Mouse (Mus musculus) urinary bladder, postnatal 4 days (tissue): ENCODE results near the gene Pan2.
A peak's percentile ranks its signal among the peaks of the same experiment; 100 is the strongest.
"Not testable (repeated sequence)": the region's sequence is repeated elsewhere in the genome, so short reads cannot be mapped to it uniquely, and the experiment has no call there.

Experiments
- DNase-seq, 2 experiments: peaks; one replicate each; pipeline ENCODE4 v3.0.0; 2021 to 2022; ENCODE audit warnings: low spot score in 2 of 2

Gene Pan2

DNA sequence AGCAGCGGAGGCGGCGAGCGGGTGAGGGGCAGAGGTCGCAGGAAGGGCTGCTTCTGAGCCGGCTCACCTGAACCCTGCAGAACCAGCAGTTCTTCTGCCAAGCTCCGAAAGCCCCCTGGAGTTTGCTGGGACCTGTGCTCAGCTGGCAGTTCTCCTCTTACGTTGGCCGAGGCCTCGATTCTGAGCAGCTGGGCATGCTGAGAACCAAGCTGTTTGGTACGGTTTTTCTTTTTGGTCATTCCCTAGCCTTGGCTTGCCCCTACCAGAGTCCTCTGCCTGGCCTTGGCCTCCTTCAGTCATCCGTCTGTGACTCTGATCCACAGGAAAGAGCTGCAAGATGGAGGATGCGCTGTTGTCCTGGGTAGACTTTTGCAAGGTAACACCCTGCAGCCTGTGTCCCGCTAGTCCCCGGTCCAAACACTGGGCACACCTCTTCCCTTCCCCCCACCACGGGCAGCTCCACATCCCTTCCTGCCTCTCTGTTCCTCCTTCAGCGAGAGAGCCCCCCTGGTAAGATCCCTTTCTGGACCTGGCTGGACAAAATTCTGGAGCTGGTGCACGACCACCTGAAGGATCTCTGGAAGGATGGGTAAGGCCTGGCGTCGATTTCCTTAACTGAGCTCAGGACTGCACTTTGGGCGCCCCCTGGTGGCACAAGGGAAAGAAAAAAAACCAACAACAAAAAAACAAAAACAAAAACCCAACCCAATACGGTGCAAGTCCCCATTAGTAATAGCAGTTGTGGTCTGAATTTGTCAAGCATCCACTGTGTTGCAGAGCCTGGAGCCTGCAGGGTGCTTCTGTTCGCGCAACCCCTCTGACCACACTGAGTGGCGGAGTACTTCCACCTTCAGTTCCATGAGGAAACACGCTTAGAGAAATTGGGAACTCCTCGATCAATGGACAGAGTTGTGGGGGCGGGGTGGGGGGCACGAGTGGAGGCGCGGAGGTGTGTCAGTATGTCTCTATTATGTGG, 19.2 kb upstream of the Pan2 start:
- peak; percentile 42 to 71 for DNase-seq

DNA sequence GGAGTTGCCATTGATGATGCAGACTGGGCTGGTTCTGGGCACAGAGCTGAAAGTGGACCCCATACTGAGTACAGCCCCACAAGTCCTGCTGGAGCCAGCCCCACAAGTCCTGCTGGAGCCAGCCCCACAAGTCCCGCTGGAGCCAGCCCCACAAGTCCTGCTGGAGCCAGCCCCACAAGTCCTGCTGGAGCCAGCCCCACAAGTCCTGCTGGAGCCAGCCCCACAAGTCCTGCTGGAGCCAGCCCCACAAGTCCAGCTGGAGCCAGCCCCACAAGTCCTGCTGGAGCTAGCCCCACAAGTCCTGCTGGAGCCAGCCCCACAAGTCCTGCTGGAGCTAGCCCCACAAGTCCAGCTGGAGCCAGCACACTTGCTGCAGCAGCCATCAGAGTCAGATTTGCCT, 12.5 kb upstream of the Pan2 start:
- DNase-seq = not testable (repeated sequence)

DNA sequence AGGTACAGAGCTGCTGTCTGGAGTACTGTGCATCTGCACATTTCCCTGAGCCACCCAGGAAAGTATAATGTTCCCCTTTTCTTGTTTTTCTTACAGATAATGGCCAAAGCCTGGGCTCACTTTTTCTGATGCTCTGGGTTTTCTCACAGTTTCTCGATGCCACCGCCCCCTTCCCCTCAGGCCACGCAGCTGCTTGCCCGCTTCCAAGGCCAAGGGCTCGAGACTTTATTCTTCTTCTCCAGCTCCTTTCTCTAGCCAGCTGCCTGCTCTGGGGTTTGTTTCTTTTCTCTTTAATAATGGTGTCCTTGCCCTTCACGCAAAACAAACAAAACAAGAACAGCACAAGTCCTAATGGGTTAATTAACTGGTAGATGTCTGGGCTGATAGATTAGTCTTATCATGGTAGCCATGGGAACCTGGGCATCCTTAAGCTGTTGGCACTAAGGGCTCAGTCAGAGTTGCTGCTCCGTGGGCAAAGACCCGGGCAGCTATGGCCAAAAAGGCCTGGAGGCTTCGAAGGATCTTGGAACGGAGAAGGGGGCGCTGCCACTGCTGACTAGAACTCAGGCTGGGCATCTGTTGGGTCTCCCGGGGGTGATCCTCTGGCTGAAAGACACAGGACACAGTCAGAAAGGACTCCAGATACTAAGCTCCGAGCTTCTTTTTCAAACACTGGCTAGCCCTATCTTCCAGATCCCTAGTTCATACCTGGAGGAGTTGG, 6.6 kb upstream of the Pan2 start:
- DNase-seq = no peak

DNA sequence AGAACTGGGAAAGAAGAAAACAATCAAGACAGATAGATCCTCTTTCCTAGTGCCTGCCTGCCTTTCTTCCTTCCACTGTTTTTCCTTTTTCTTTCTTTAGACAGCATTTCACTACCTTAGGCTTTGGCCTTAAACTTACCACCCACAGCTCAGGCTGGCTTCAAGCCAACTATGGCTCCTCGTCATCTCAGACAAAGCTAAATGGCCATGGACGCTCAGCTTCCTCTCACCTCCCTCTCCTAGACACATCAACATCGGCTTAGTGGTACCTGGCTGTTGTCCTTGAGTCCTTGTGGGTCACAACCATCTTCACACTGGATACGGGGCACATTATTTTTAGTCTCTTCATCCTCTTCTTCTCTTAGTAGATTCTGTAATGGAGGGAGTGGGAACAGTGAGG, 5.9 kb upstream of the Pan2 start:
- DNase-seq = no peak

DNA sequence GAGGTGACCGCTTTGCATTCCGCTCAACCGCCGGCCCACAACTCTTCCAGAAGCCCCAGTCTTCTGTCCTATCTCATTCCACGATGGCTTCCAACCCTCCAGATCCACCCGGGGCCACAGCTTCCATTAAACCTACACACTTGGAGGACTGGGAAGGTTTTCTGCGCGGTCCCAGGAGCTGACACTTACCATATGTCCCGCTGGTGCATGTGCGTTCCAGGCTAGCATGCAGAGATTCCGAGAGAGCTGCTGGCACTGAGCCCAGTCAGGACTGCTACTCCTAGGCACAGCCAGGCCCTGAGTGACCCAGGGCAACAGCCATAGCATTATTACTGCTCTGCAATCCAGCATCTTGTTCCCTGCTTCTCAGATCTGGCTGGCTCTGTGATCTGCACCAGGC, 5.5 kb upstream of the Pan2 start:
- DNase-seq = peak in 1 of 2 experiments; percentile 70

DNA sequence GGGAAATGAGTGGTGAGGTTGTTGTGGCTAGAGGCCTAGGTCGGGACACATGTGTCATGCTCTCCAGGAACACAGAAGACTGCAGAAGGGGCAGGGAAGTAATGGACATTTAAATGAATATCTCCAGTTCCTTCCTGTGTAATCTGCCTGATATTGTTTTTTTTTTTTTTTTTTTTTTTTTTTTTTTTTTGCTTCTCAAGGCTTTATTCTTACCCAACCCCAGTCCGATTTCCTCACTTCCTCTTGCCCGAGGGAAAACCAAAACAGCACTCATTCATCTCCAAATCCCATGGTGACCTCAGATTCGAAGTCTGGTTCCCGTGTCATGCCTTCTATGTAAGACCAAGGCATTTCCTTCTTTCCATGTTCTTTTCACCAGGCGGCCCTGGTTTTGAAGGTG, 4.9 kb upstream of the Pan2 start:
- no peak for DNase-seq

DNA sequence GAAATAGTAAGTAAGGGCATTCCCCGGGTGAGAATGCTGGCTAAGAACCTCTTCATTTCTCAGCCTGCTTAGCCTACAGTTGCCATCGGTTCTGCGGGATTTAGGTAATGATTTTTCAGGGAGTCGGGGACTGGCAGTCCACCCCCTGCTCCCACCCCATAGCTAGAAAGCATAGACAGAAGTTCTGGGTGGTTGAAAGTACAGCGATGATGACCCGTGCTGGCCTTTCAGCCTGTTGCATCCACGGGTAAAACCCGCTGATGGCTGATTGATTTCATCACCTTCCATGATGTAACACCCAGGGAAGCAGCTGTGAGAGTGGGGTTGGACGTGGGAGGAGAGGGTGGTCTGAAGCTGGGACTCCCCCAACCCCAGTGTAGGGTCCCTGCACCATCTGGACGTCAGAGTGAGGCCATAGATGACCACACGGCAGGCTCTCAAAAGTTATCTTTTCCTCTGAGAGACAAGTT, 4.4 kb upstream of the Pan2 start, which contains the start of gene Il23a:
TSS of gene Il23a (minus strand) at position 51 of the 470 bp plus-strand sequence.
- no peak for DNase-seq

DNA sequence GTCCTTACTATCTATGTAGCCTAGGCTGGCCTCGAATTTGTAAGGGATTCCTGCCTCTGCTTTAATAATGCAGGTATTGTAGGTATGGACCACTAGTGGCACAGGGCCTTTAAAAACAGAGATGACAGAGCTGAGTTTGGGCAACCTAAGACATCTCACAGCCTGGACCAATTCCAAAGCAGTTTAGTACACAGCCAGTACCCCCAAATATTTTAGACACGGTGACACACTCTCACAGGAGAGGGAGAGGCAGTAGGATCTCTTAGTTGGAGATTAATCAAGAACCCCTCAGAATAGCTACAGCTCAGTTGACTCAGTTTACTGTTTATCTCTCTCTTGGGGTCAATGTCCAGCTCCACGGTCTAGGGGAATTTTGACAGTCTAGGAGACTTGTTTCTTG, 778 bp upstream of the Pan2 start:
- no peak for DNase-seq

DNA sequence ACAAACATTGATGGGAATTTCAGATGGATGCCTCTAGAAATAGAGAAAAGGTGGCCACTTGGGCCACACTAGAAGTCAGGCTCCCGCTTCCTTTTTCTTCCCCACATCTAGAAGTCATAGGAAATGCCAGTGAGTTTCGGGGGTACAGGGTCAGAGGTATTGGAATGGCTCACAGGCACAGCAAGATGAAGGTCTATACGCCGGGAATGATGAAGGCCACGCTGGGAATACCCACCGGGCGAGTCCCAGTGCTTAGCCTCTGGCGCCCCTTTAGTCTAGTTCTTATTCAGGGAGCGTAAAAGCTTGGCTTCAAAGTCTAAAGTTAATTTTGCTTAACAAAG, 380 bp upstream of the Pan2 start:
- DNase-seq = no peak

DNA sequence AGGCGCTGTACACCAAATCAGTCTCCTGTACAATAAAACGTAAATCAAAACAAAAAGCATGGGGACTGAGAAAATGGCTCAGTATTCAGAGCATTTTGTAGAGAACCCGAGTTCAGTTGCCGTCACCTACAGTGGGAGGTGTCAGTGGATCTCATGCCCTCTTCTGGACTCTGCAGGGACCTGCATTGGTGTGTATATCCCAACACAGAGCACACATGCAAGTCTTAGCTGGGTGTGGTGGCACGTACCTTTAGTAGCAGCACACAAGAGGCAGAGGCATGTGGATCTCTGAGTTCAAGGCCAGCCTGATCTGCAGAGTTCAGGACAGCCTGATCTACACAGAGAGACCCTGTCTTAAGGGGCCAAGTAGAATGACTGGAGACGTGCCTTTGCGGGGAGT, 6.5 kb downstream of the Pan2 start:
- DNase-seq = no peak

DNA sequence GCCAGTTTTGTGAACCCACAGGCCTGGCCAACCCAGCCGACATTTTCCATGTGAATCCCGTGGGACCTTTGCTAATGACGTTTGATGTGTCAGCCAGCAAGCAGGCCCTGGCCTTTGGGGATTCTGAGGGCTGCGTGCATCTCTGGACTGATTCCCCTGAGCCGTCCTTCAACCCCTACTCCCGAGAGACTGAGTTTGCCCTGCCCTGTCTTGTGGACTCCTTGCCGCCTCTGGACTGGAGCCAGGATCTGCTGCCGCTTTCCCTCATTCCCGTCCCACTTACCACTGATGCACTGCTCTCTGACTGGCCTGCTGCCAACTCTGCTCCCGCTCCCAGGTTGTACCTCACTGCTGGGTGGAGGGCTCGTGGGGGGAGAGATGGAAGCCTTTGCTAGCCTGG, 7.0 kb downstream of the Pan2 start:
- peak in 1 of 2 experiments; percentile 65 for DNase-seq

DNA sequence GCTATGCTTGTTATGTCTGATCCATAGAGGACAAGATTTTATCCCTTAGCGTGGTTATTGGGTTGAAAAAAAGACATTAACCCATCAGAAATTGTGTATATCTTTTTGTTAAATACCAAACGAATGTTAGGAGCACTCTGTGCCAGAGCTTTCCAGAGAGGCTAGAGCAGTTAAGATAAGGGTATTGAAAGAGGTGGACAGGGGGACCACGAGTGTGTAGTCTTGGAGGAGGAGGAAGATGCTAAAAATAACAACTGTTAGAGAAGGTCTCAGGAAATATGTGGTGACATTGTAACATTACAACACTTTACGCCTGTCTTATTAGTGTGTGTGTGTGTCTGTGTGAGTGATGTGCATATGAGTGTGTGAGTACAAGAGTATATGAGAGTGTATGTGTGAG, 7.8 kb downstream of the Pan2 start:
- no peak for DNase-seq

DNA sequence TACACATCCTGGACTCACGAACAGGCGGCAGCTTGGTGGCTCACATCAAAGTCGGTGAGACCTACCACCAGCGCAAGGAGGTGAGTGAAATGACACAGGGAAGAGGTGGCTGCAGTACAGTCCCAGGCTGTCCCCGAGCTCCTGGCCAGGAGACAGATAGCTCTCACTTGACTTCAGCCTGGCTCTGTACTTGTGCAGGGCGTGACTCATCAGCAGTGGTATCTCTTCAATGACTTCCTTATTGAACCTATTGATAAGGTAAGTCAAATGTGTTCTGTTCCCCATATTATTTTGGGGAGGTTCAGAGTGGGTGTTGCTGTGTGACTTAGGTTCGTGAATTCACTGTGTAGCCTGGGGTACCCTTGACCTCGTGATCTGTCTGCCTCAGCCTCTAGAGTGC, 12.4 kb downstream of the Pan2 start:
- no peak for DNase-seq

DNA sequence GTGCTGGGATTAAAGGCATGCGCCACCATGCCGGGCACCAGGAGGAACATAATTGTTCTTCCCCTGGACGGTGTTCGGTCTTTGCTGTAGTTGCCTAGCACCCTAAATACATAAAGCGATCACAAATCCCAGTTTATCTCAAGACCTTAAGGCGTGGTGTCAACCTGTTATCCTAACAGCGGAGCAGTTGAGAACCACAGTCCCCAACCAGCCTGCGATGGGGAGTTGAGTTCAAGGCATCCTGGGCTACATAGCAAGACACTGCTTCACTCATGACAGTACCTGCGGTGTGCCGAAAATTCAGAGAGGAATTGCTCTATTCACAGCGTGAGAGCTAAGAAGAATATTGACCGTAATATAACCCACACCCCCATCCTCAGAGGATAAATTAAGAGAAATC, 18.5 kb downstream of the Pan2 start:
- DNase-seq = no peak

DNA sequence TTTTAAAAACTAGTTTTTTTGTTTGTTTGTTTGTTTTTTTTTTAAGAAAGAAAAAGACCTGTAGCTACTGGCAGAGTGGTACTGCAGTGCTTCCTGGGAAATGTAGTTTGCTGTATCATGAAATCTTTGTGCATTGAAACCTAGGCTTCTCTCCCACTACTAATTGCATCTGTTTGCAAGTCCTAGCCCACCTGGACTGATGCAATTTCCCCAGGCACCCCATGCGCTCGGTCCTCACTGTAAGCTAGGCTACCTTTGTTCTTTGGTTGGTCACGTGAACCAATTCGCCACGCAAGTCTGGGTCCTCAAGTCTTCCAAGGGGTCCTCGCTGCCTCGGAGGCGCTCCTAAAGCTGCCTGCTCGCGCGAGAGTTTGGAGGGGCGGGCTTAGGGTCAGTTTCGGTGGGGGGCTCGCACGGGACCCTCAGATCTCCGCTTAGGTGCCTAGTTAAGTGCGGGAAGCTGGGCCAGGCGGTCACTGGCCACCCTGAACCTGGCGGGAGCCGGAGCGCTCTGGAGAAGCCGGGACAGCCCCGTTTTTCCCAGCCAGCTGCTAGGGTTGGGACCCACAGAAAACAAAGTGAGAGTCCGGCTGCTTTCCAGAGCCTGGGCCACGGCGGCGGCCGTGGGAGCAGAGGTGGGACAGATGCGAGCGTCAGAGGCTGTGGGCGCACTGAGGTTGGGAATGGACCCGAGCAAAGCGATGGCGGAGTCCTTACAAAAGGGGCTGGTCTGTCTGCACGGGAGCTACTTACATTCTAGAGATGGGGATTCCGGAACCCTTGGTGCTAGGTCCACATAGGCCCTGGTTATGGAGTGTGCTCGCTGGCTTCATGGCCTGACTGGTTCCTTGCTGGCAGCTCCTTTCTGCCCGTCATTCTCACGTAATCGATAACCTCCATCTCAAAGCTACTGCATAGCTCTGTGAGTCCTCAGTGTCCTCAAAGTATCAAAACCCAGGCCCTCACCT, 19.3 kb downstream of the Pan2 start, which contains the start of gene Cnpy2:
TSS of gene Cnpy2 (plus strand) at position 319 of the 968 bp plus-strand sequence.
- DNase-seq = peak; percentile 84 to 87

DNA sequence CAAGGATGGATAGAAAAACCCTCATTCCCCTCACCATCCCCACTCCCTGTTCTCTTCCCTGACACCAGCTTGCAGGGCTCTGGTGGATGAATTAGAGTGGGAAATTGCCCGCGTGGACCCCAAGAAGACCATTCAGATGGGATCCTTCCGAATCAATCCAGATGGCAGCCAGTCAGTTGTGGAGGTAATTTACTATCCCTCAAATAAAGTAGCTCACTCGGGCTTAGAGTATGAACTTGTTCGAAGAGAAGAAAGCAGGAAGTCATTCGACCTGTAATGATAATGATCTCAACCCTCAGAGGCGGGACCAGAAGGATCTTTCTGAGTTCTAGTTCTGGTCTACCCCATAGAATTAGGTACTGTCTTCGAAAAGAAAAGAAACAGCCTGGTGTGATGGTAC, 20.4 kb downstream of the Pan2 start:
- DNase-seq = no peak

DNA sequence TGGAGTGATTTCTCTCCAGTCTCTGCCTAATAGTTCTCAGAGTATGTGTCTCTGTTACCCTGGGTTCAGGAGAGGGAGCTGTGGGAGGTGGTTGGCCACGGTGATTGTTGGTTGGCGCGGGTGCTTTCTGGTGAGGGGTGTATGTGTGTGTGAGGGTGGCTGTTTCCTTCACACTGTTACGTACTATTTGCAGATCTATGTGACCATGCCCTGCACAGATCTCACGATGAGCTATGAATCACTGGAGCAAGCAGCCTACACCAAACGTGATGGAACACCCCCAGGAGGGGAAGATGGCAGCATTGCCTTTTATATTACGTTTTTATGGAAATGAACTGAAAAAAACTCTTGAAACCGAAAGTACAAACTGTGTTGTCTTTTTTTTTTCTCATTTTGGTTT, 23.7 kb downstream of the Pan2 start:
- no peak for DNase-seq

DNA sequence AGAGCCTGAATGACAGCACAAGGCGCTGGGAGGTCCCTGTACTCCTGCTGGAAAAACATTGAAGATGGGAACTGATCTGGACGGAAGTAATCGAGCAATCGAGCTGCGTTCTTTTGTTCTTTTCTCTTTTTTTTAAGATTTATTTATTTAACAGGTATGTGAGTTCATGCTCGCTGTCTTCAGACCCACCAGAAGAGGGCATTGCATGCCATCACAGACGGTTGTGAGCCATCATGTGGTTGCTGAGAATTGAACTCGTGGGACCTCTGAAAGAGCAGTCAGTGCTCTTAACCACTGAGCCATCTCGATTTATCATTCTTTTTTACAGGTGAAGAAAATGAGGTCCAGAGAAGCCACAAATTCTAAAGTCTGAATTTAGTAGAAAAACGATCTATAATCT, 24.5 kb downstream of the Pan2 start:
- no peak for DNase-seq

DNA sequence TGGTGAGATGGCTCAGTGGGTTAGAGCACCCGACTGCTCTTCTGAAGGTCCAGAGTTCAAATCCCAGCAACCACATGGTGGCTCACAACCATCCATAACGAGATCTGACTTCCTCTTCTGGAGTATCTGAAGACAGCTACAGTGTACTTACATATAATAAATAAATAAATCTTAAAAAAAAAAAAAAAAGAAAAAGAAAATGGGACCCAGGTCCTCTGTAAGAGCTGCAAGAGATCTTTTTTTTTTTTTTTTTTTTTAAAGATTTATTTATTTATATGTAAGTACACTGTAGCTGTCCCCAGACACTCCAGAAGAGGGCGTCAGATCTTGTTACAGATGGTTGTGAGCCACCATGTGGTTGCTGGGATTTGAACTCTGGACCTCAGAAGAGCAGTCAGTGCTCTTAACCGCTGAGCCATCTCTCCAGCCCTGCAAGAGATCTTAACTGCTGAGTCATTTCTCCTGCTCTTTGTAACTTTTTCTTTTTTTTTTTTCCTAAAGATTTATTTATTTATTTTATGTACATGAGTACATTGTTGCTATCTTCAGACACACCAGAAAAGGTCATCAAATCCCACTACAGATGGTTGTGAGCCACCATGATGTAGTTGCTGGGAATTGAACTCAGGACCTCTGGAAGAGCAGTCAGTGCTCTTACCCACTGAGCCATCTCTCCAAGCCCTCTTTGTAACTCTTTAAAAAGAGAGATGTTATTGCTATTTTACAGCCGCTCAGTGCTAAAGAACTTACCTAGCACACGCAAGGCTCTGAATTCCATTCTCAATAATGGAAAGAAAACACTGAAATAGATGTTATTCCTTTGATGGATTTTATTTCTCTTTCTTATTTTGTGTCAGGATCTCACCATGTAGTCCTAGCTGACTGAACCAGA, 29.5 kb downstream of the Pan2 start:
- DNase-seq = not testable (repeated sequence)

DNA sequence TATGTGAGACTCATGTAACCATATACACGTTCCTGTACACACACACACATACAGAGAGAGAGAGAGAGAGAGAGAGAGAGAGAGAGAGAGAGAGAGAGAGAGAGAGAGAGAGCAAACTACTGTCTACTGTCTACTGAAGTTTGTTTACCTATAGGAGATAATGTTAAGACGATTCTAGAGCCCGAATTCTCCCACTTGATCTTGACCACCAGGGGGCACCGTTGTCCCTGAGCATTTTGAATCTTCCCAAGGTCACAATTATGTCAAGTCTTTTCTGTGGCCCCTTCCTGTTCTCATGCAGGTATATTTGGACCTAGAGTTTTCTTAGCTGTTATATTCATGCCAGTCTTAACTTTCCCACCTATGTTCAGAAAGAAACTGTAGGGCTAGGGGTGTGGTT, 32.4 kb downstream of the Pan2 start:
- DNase-seq = peak in 1 of 2 experiments; percentile 78

DNA sequence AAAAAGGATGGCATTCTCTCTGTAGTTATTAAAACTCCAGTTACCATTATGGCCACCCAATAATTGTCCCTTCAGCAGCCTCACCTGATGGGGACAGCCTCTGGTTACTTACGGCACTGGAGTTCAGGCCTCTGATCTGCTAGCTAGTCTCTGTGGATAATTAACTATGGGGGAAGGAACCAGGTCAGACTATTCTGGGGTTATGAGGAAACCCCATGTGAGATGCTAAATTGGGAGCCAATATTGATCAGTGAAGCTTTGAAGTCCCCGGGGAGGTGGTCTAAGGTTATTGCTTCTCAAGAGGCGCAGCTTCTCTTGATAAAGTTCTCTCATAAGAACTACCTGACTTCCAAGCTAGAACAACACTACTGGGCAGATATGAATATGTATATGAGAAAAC, 33.1 kb downstream of the Pan2 start:
- DNase-seq = no peak
